Mouse (Mus musculus) gastrocnemius, postnatal 36 days (tissue): Measurements from ENCODE around the gene 2210017I01Rik. TPM values are rescaled to one million over a fixed set of nuclear protein-coding genes. Genes with fewer than 3 reads are reported as not detected.

Experiments
- DNase-seq, 2 experiments: peaks; one replicate each; pipeline ENCODE4 v3.0.0; 2022
- intact Hi-C: fragments of 180-260 bp; cut with DNase I; formaldehyde crosslinking; loops from one replicate; pipeline ENCODE4 v1.15.1; 2025
- total RNA-seq, 2 experiments: library from RNA; stranded (reverse); gene quantifications; 2 replicates each; pipeline ENCODE4 v1.2.3; 2021

The 2210017I01Rik gene
- total RNA-seq, 2 experiments from 2014 or later: not detected

DNA sequence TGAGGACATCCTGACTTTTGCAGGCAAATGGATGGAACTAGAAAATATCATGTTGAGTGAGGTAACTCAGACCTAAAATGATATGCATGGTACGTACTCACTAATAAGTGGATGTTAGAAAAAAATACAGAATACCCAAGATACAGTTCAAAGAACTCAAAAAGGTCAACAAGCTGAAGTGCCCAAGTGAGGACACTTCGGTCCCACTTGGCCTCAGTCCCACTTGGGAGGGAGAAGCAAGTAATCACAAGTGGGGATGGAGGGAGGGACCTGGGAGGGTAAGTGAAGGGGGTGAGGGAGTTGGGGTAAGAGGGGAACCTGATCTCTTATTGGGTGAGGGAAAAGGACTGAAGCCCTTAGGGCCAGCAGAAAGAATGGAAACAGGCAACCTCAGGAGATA is 38.5 kb downstream of the 2210017I01Rik start:
- intact Hi-C loops: no loop called here
- no peak for DNase-seq

DNA sequence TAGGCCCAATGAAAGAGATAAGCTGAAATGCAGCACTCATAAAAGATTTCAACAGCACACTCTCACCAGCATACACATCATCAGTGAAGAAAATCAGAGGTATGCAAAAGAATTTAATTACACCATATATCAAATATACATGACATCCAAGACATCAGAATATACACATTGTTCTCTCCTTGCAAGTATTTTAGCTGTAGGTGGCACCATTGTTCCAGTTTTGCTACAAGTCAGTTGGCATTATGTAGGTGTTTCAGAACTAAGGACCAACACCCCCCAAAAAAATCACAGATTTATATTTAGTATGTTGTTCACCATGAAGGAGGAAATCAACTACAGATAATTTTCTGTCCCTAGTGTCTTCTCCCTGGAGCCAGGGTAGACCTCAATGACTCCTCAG is 41.9 kb downstream of the 2210017I01Rik start:
- intact Hi-C loops: no loop called here
- no peak for DNase-seq

Other genes with a start within 250 kb of the 2210017I01Rik start
- not detected for gene Sprr2f, start 242.3 kb downstream of the 2210017I01Rik start, total RNA-seq
- not detected for gene Sprr2h, start 221.8 kb downstream of the 2210017I01Rik start, total RNA-seq
- not detected for gene Sprr2i, start 199.5 kb downstream of the 2210017I01Rik start, total RNA-seq
- not detected for gene Sprr2j-ps, start 189.4 kb downstream of the 2210017I01Rik start, total RNA-seq
- 1 to 10 TPM; 2.2 to 2.9 TPM for gene Gm9774, start 178.1 kb downstream of the 2210017I01Rik start, total RNA-seq
- gene Sprr2k, start 174.9 kb downstream of the 2210017I01Rik start, total RNA-seq: not detected
- gene Sprr1b, start 168.7 kb downstream of the 2210017I01Rik start, total RNA-seq: not detected
- not detected for gene Sprr3, start 148.8 kb downstream of the 2210017I01Rik start, total RNA-seq
- gene Sprr1a, start 121.6 kb downstream of the 2210017I01Rik start, total RNA-seq: not detected
- gene Sprr4, start 107.0 kb downstream of the 2210017I01Rik start, total RNA-seq: not detected
- gene 2310046K23Rik, start 73.0 kb downstream of the 2210017I01Rik start, total RNA-seq: not detected
- gene Ivl, start 33.8 kb downstream of the 2210017I01Rik start, total RNA-seq: not detected
- not detected for gene Smcp, start 18.5 kb downstream of the 2210017I01Rik start, total RNA-seq
- not detected for gene Lce6a, start 14.2 kb upstream of the 2210017I01Rik start, total RNA-seq
- gene Lce1a1, start 40.8 kb upstream of the 2210017I01Rik start, total RNA-seq: not detected
- gene Lce1b, start 49.4 kb upstream of the 2210017I01Rik start, total RNA-seq: not detected
- gene Lce1a2, start 62.8 kb upstream of the 2210017I01Rik start, total RNA-seq: not detected
- gene Lce1c, start 71.8 kb upstream of the 2210017I01Rik start, total RNA-seq: not detected
- not detected for gene Lce1d, start 79.7 kb upstream of the 2210017I01Rik start, total RNA-seq
- not detected for gene Lce1e, start 101.6 kb upstream of the 2210017I01Rik start, total RNA-seq
- not detected for gene Lce1f, start 112.9 kb upstream of the 2210017I01Rik start, total RNA-seq
- not detected for gene Gm38119, start 131.6 kb upstream of the 2210017I01Rik start, total RNA-seq
- not detected for gene Lce1g, start 144.8 kb upstream of the 2210017I01Rik start, total RNA-seq
- gene Lce1h, start 157.6 kb upstream of the 2210017I01Rik start, total RNA-seq: not detected
- gene Lce1i, start 171.4 kb upstream of the 2210017I01Rik start, total RNA-seq: not detected
- gene Lce1j, start 183.0 kb upstream of the 2210017I01Rik start, total RNA-seq: not detected
- gene Lce1k, start 200.4 kb upstream of the 2210017I01Rik start, total RNA-seq: not detected
- gene Kprp, start 219.8 kb upstream of the 2210017I01Rik start, total RNA-seq: not detected
- not detected for gene Lce1l, start 243.8 kb upstream of the 2210017I01Rik start, total RNA-seq